16 mouse cellular contexts compared by ENCODE assay signal in genomic region chr9:40555243-40555642, GRCm38 (mm10). TPM values are rescaled to one million over a fixed set of nuclear protein-coding genes. Genes with fewer than 3 reads are reported as not detected.
DNase-seq lines count a peak whose midpoint lies in the region; ATAC-seq lines count a peak whose summit lies in the region.
"Had no signal": no experiment of that assay in that cellular context is flagged by ENCODE, and none has a peak within 500 bp of the region (broad histone marks: within the 10 kb centered on the region; RNA-seq: fewer than 3 reads in every experiment).

No protein-coding gene starts in this region.

- intact Hi-C loops in left cerebral cortex, postnatal 36 days (cut with DNase I): loop anchor here (5.0 kb wide), 1 partner anchor 48 kb away; no protein-coding TSS in a partner anchor

- DNase-seq in frontal cortex, adult 2 months (ENCODE audit: extremely low spot score in 1 of 2, low spot score in 1 of 2): peak; percentile 52 to 73
- no peak for DNase-seq in frontal cortex, postnatal 10 days (ENCODE audit: low spot score in 2 of 2)
- peak; percentile 82 for DNase-seq in right cerebral cortex, adult 18-20 months
- DNase-seq in right cerebral cortex, postnatal 14 days: no peak
- peak; percentile 21 for DNase-seq in MN1 (ENCODE audit: low spot score)
- DNase-seq in left cerebral cortex, postnatal 36 days (ENCODE audit: low spot score in 2 of 2): peak; percentile 38 to 56
- no peak for DNase-seq in layer of hippocampus, postnatal 36 days
- DNase-seq: adrenal gland, adult 8-10 months; adrenal gland, postnatal 36 days; cerebellum, adult 11 months; cerebellum, adult 8-10 months; cerebellum, postnatal 25 days; gastrocnemius, postnatal 10 days; heart, adult 2 months had no signal

- no peak for ATAC-seq in monocyte, adult 5-6 weeks (replicated peaks; ENCODE audit: insufficient number of reproducible peaks, low FRiP score, low TSS enrichment, poor library complexity, severe bottlenecking)
- ATAC-seq: forebrain, embryonic 15.5 days had no signal

RNA-seq across cellular contexts. Expression of gene Gramd1b, which starts 24.1 kb away (rescaled TPM):
- polyA plus RNA-seq in frontal cortex, adult 2 months (2012; rRNA removed): 129 and 133 TPM in 2 replicates
- 100 to 1,000 TPM; 146 to 182 TPM for total RNA-seq in left cerebral cortex, postnatal 36 days (2021)
- 100 to 1,000 TPM; 163 to 172 TPM for total RNA-seq in layer of hippocampus, postnatal 36 days (2021)
- total RNA-seq in monocyte, adult 5-6 weeks (2017): 11.8 to 46.1 TPM (median 38.8 TPM) in 3 replicates

Comparison
In these comparisons a context has a peak if more than half of its experiments do, and no peak if none do; other contexts are left out.
1. DNase-seq: peak in frontal cortex, adult 2 months (2 of 2), right cerebral cortex, adult 18-20 months (single experiment), MN1 (single experiment) and left cerebral cortex, postnatal 36 days (2 of 2); none in frontal cortex, postnatal 10 days (0 of 2), right cerebral cortex, postnatal 14 days (single experiment) and layer of hippocampus, postnatal 36 days (0 of 2).